Mouse (Mus musculus) heart, postnatal 10 days (tissue): ENCODE measurements around the gene Teddm2. TPM values are rescaled to one million over a fixed set of nuclear protein-coding genes. Genes with fewer than 3 reads are reported as not detected.
A peak's percentile ranks its signal among the peaks of the same experiment; 100 is the strongest.
"Not testable (repeated sequence)": the region's sequence is repeated elsewhere in the genome, so short reads cannot be mapped to it uniquely, and the experiment has no call there.

Experiments
- DNase-seq, 2 experiments: peaks; one replicate each; pipeline ENCODE4 v3.0.0; 2021
- intact Hi-C: fragments of 180-260 bp; cut with DNase I; formaldehyde crosslinking; loops from one replicate; pipeline ENCODE4 v1.15.1; 2025
- total RNA-seq, 2 experiments: library from RNA; stranded (reverse); gene quantifications; 2 replicates each; pipeline ENCODE4 v1.2.3; 2021

Gene Teddm2
- total RNA-seq, 2 experiments from 2014 or later: 0.30 to 0.69 TPM

DNA sequence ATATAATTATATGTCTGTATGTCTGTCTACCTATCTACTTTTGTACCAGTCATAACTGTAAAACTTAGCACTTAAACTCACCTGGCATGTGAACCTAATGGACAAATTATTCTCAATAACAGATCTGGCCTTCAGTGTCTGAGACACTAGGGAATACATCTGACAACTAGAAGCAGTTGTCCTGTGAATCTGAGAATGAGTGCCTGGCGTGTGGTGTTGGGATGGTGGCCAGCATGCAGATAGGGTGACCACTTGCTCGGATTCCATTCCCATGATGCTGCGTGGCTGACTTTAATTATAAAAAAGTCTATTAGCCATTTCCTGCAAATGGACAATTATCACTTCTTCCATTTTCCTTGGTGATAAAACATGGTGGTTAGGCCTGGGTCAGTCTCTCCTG lies 5.9 kb upstream of the Teddm2 start:
- intact Hi-C loops: no loop called here
- DNase-seq: no peak

DNA sequence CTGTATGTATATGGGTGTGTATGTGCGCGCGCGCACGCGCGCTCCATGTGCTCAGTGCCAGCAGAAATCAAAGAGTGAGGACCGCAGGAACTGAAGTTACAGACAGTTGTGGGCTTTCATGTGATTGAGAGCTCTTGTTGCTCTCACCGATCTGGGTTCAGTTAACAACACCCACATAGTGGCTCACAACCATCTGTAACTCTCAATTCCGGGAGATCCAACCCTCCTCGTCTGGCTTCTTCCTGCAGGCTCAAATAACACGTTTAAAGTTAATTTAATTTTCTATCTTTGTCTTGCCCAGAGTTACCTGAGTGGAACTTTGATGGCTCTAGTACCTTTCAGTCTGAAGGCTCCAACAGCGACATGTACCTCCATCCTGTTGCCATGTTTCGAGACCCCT lies 4.2 kb upstream of the Teddm2 start:
- no peak for DNase-seq
- intact Hi-C loops: no loop called here

DNA sequence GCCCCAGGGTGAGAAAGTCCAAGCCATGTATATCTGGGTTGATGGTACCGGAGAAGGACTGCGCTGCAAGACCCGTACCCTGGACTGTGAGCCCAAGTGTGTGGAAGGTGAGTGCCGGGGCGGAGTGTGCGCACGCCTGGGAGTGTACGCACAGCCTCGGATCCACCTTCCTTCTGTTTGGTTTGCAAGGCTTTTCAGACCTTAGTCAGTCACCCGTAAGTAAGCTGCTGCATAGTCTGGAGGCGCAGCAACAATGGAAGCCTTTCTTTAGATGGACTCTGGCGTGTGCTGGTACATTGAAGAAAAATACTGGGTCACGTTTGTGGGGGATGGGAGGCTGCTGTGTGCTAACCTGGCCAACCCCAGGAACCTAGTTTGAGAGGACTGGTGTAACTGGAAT lies 3.0 kb upstream of the Teddm2 start:
- intact Hi-C loops: no loop called here

DNA sequence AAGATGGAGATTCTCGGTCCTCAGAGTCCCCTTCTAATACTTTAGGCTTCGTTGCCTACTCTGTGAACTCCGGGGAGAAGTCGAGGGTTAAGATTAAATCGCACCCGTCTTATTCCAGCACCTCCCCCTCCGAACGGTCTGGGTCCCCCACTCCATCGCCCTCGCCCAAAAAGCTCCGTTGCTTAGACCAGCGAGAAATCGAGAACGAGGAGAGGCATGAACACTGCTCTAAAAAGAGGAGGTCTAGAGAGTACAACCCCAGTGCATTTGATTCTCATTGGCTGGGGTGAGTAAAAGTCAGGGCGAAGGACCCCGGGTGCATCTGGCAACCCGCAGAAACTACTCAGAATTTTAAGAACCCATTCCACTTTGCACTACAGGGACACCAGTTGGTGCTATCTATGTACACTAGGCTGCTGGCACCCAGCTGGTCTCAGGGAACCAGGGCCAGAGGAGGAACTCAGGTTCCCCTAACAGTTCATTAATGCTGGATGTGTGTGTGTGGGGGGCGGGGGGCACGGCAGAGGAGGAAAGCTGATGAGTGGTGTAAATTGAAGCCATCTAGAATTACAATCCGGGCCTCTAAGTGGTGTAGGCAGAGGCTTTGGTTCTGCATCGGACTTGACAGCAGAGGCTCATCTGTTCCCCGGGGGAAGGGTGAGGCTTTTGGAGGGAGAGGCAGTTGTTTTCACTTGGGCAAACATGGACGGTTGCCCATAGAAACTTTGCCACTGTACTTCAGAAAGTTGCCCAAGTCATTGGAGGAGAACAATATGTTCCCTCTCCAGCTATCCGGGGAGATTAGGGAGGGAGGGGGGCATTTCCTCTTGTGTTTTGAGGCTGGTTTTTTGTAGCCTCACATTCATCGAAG lies 1.1 kb upstream of the Teddm2 start:
- DNase-seq: peak; percentile 53 to 54
- intact Hi-C loops: loop anchor here (2.0 kb wide), 1 partner anchor 18 kb away; no protein-coding TSS in a partner anchor

More for the DNA sequence above, 3.0 kb upstream of the Teddm2 start:
- DNase-seq: no peak

DNA sequence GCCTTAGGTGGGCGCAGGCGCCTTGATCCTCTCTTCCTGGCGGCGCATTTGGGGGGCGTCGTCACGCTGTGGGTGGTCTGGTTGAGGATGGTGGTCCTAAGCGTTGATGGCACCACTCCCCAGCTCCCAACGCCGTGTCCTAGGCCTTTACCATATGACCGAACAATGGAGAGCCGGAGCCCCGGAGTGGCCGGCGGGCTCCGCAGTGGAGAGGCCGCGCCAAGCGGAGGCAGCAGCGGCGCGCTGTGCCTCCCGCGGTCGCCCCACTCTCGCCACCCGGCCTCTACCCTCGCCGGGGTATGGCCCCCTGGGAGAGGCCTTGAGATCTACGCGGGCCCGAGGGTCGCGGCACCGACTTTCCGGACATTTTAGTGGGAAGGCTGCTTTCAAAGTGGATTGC lies 353 bp upstream of the Teddm2 start:
- intact Hi-C loops: loop anchor here (2.0 kb wide), 1 partner anchor 18 kb away; no protein-coding TSS in a partner anchor
- peak in 1 of 2 experiments; percentile 61 for DNase-seq

DNA sequence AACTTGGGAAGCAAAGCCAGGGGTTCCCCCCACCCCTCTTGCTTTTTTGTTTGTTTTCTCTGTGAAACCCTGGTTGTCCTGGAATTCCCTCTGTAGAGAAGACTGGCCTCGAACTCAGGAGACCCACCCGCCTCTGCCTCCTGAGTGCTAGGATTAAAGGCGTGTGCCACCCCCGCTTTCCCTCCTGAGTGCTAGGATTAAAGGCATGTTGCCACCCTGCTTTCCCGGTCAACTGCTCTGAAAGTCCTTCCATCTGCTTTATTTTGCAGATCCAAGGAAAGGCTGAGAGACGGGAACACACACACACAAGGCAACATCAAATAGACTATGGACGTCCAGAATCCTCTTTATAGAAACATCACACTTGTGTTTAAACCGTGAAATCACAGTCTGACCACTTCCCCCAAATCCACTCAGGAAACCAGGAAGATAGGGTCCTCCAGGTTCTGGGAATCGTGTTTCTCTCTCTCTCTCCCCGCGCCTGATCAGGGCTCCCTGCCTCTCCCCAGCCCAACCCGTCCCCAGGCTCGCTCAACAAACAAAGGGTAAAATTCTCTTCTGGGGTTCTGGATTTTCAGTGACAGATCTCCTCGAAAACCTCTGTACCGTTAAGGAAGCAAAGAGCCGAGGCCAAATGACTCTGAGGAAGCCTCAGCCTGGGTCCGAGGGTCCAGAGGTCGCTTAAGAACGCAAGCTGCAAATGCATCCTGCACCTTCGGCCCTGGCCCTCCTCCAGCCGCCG lies 868 bp downstream of the Teddm2 start:
- intact Hi-C loops: loop anchor here (1.0 to 10.0 kb wide), 2 partner anchors 133 to 826 kb away; no protein-coding TSS in a partner anchor
- no peak for DNase-seq

DNA sequence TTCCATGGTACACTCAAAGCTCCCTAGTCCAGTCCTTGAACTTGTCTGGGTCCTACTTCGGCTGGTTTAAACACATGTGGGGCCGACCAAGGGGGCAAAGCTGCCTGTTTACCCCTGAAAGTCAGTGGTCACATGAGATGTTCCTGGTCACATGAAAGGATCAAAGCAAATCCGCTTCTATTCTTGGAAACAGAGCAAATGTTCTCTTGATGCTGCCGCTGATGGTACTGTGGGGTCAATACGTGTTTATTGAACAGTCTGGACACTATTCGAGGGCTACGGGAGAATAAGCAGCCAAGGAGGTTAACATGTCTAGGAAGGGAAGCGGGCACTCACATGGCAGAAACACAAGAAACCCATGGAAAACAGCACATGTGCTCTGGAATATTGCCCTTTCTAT lies 2.8 kb downstream of the Teddm2 start:
- intact Hi-C loops: loop anchor here (10.0 kb wide), 1 partner anchor 828 kb away; no protein-coding TSS in a partner anchor
- no peak for DNase-seq

DNA sequence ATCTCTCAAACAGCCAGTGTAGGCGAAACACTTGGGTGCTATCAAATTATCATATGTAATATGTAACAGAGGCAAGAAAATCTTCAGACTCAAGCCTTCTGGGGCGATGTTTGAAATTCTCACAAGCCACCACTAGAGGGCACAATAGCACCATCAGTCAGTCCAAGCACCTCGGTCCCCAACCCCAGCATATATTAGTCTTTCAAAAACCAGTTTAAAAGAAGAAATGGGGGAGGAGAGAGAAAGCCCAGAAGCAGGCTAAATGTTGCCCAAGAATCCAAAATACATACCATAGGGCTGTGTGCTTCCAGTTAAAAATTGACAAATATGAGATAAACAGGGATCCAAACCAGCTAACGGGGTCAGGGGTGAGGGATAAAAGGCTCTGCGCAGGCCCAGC lies 5.0 kb downstream of the Teddm2 start:
- intact Hi-C loops: loop anchor here (1.0 to 10.0 kb wide), 4 partner anchors 136 to 830 kb away; no protein-coding TSS in a partner anchor
- peak; percentile 77 to 85 for DNase-seq

DNA sequence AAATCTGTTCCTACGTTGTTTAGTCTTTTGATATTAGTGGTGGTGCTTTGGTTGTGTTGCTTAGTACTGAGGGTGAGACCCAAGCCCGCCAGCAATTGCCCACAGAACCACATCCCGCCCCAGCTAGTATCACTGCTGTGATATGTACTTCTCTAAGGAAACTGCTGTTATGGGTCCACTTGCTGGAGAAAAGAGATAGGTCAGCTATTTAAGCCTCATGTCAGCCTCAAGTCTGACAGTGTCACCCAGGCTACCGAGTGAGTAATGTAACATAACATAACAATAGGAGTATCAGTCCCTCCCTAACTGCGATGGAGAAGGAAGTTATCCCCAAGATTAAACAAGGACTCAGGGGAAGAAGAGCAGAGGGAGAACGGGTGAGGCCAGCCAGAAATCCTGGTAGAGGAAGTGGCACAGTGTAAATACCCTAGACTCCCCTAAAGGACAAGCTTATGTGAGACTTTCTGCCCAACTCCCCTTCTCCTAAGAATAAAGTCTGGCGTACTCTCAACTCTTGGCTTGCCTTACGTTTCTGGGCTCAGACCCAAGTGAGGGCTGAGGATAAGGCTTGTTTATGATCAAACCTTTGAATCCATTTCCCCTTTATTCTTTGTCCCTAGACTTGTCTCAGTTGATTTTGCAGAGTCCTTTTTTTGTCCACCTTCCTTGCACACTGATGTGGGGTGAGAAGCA lies 5.7 kb downstream of the Teddm2 start:
- no peak for DNase-seq
- intact Hi-C loops: loop anchor here (10.0 kb wide), 1 partner anchor 830 kb away; no protein-coding TSS in a partner anchor

DNA sequence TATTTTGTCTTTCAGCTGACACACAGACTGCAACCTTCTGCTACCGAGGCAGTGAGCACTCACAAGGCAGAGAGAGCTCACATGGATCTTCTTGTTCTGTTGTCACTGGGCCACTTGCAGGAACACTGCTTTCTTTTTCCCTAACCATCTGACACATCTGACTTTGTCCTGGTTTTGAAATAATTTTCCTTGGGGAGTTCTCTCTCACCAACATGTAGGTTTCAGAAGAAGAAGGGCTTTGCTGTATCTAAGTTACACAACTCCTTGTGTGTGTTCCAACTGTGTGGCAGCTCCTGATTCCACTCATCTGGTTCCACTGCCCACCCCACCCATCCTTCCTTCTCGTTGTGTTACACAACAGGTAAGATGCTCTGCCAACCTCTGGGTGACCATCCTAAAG lies 6.3 kb downstream of the Teddm2 start:
- no peak for DNase-seq
- intact Hi-C loops: loop anchor here (10.0 kb wide), 1 partner anchor 831 kb away; no protein-coding TSS in a partner anchor

DNA sequence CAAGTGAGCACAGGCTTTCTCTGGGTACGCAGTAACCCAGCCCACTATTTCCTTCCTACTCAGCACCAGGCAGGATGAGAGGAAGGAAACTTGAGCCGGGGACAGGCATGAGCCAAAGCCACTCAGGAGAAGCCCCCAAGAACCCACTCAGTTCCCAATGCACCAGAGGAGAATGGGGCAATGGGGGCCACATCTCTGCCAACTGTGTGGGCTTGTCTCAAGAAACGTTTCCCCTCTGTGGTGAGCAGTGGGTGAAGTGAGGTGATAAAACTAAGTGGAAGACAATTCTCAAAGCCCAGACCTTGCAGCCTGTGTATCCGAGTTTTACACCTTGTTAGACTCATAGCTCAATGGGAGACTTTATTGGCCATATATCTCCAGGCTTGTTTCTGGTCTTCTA lies 8.6 kb downstream of the Teddm2 start, which contains the start of gene Teddm1a:
Teddm1a (plus strand) TSS at position 301 of the 400 bp plus-strand sequence.
- intact Hi-C loops: loop anchor here (10.0 kb wide), 1 partner anchor 833 kb away; no protein-coding TSS in a partner anchor
- DNase-seq: no peak

DNA sequence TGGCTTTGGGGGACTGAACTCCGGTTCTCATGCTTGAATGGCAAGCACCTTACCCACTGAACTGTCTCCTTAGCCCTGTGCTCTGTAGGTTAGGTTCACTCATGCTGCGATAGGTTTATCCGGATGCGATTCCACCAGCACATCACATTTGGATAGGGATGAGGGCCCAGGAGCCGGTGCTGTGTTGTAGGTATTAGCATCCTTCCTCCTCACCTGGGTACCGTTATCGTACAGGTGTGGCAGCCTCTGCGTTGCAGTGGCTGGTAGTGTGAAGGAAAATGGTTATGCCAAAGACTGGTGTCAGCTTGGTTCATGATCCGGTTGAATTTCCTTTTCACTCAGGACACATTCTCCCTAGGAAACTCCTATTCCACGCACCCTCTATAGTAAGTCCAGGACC lies 9.9 kb downstream of the Teddm2 start:
- intact Hi-C loops: loop anchor here (10.0 kb wide), 1 partner anchor 835 kb away; no protein-coding TSS in a partner anchor

DNA sequence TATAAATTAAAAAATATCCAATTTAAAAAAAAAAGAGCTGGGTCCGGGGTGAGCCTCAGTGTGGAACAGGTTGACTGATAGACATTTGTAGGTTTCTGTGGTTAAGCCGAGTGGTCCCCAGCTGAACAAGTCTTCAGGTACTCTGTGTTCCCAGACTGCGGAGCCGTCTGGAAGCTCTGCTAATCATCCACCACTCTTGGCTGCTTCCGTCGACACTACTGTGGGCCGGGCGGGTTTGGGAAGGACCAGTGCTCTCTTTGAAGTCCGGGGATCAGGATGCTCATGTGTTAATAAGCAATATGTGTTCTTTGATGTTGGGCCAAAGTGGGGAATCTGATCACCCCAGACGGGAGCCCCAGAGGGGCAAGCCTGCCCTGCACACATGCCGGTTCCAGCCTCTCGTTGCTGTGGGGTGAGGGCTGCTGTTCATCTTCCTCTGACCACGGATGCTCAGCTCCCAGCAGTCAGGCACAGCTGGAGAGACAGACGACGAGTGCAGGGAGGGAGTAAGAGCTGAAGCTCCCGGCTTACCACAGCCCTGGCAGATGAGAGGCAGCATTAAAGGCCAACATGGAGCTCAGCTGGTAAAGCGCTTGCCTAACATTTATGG lies 13.9 kb downstream of the Teddm2 start:
- intact Hi-C loops: no loop called here
- no peak for DNase-seq

More for the DNA sequence above, 9.9 kb downstream of the Teddm2 start:
- DNase-seq: no peak

DNA sequence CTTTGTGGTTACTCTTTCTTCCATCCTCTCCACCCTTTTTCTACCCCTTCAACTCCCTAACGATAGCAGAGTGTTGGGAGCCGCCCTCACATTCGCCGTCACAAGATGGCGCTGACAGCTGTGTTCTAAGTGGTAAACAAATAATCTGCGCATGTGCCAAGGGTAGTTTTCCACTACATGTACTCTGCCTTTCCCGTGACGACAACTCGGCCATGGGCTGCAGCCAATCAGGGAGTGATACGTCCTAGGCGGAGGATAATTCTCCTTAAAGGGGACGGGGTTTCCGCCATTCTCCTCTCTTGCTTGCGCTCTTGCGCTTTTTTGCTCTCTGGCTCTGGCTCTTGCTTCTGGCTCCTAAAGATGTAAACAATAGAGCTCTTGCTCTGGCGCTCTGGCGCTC lies 19.6 kb downstream of the Teddm2 start:
- DNase-seq, intact Hi-C loops: not testable (repeated sequence)

DNA sequence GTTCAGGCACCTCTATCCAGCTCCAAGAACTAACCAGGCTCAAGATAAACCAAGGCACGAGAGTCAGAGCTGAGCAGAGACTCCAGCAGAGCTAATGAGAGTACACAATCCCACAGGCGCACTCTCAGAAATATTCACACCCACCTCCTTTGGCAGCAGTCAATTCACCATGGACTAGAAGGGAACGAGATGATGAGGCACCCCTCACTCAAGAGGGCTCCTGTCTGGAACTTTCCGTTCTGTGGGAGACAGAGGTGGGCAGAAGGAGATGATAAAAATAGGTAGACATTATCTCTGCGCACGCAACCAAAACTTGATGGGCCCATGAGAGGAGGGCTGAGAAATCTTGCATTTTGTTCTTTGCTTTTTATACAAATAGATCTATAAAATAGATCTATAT lies 26.0 kb downstream of the Teddm2 start, which contains the start of gene Teddm1b:
Teddm1b (plus strand) TSS at position 301 of the 400 bp plus-strand sequence.
- DNase-seq: no peak
- intact Hi-C loops: no loop called here

DNA sequence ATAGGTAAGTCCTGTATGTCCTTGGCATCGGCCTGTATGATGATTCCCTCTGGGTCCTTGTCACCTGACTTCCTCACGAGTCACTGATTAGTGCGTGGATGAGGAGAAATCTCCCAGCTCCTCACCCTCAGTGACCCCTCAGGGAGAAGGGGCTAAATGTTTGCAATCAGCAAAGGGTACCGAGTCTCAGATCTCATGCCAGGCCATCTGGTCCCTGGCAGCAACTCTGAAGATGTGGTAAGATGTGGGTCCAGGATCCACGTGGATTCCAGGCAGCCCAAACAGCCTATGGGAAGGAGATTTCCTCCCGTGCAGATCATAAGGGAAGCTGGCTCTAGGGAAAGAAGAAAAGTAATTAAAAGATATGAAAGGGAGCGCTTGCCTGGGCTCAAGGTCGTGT lies 44.1 kb downstream of the Teddm2 start:
- intact Hi-C loops: no loop called here

DNA sequence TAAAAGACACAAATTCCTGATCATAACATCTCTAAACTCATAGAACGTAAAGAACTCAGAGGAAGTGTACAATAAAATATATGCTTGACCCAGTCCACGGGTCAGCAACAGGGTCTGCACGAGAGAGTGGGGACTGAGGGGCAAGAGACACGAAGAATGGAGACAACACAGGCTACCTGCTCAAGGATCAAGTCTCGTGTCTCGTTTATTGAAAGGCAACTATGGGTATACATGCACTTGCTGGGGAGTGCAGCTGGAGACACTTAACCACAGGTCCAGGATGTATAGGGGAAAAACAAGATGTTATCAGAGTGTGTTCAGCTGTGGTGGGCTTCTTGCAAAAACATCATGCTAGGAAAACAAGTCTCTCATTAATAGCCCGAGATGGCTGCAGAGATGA lies 47.3 kb downstream of the Teddm2 start:
- intact Hi-C loops: not testable (repeated sequence)
- peak in 1 of 2 experiments; percentile 1 for DNase-seq

More for the DNA sequence above, 44.1 kb downstream of the Teddm2 start:
- DNase-seq: no peak

DNA sequence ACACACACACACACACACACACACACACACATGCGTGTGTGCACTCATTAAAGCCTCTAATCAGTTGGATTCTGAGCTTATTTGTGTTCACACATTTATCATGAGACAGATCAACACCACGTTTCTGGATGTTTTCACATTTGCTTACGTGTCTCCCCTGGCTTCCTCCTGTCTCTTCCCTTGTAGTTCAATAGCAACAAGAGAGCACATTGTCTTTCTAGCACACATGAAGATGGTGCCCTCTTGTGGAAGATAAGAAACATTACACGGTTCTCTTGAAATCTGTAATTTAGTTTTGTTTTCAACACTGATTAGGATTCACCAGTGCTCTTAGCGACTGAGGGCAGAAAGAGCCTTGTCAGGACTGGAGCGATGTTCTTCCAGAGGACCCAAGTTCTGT lies 53.2 kb downstream of the Teddm2 start:
- DNase-seq: peak; percentile 1 to 32
- intact Hi-C loops: no loop called here

DNA sequence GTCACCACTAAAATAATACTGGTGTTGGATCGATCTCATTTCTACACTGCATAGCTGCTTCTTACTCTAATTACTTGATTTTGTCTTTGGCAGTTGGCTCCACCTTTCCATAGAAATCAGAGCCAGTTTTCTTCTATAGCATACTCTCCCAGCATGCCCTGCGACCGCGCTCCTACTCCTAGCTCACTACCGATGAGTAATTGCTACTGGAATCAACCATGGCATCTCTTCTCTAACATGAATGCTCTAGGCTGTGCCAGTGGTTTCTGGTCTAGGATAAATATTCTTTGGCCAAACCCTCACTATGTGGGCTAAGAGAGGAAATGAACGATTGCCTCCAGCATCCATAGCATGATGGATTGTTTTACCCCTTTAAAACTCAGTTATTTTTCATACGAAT lies 53.6 kb downstream of the Teddm2 start:
- intact Hi-C loops: no loop called here

DNA sequence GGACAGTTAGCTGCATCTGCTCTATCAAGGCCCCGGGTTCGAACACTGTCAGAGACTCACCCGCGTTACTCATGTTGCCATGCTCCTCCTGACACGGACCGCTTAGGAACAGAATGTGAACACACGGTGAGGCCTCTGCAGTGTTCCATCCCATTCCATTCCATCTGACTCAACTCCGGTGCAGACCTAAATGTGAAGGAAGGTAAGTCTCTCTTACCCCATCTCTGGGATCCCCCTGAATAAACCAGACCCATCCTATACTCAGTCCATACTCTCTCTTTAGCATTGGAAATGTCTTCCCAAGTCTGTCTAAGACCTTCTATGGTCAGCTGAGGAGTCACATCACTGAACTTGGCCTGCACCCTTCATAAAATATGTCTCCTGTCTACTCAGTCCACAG lies 56.0 kb downstream of the Teddm2 start, which contains the start of gene Rgsl1:
Rgsl1 (minus strand) TSS at position 101 of the 400 bp plus-strand sequence.
- DNase-seq: no peak
- intact Hi-C loops: no loop called here

More for the DNA sequence above, 53.6 kb downstream of the Teddm2 start:
- no peak for DNase-seq
